In the genomic region with DNA sequence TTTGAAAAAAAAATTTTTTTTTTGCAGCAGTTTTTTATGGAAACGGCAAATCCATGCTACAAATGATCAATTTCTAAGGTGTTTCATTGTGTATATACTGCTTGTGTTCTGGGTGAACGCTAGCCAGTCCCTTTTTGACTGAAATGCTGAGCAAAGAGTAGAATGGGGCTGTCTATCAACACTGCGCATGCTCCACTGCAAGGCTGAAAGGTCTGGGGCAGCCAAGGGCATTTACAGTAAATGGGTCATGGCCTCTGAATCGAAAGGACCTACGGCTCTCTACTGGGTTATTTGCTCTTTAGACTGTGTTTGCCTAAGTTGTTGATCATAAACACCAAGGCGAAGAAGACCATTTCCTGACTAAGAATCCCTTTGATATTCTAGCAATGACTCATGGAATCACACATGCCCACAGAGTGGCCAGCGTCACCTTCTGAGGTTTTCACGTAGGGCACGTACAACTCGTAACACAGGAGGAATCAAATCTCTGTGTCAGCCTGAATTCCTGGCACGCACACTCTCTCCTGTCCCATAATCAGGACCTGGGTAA, we compare ENCODE assay signal across 27 mouse cellular contexts.
DNase-seq lines count a peak whose midpoint lies in the region; TF ChIP-seq lines count a peak whose summit lies in the region.
"Had no signal": no experiment of that assay in that cellular context is flagged by ENCODE, and none has a peak within 500 bp of the region (broad histone marks: within the 10 kb centered on the region; RNA-seq: fewer than 3 reads in every experiment).

No protein-coding gene starts in this region.

- no peak overlapping the region for H3K4me3 ChIP-seq in myocyte
- H3K4me3 ChIP-seq: embryonic facial prominence, embryonic 10.5 days; embryonic facial prominence, embryonic 15.5 days; forebrain, embryonic 13.5 days; hindbrain, embryonic 10.5 days; hindbrain, embryonic 15.5 days; kidney, embryonic 15.5 days; layer of hippocampus, adult 2 months; midbrain, embryonic 13.5 days; neural tube, embryonic 15.5 days had no signal

- TF ChIP-seq POLR2A in myocyte (IDR thresholded peaks at IDR 0.05; ENCODE audit: insufficient read length, low read depth) = no peak

- no peaks in the 10 kb centered on the region for H3K79me2 ChIP-seq in myocyte (ENCODE audit: control insufficient read depth, insufficient read depth)

- DNase-seq in adrenal gland, adult 8-10 months = peak; percentile 15
- no peak for DNase-seq in adrenal gland, adult 18-20 months (ENCODE audit: low spot score in 2 of 2)
- peak; percentile 31 for DNase-seq in 416B (ENCODE audit: low read depth)
- DNase-seq in adrenal gland, postnatal 36 days = peak; percentile 11 to 56
- DNase-seq in ovary, postnatal 36 days (ENCODE audit: low spot score) = no peak
- DNase-seq in left cerebral cortex, adult 18-20 months (ENCODE audit: low spot score in 2 of 2) = no peak
- DNase-seq: cerebellum, adult 11-12 months; cerebellum, adult 9-11 months; gastrocnemius, postnatal 10 days; heart, postnatal 14 days; kidney, adult 18-20 months; kidney, postnatal 25 days; left cerebral cortex, postnatal 4 days; lung, adult 2 months; lung, postnatal 10 days; spleen, adult 18-20 months; thymus, postnatal 25 days had no signal

- no peaks in the 10 kb centered on the region for H3K27me3 ChIP-seq in myocyte (ENCODE audit: control insufficient read depth, insufficient read depth, insufficient read length)
- H3K27me3 ChIP-seq: embryonic facial prominence, embryonic 15.5 days; forebrain, embryonic 13.5 days; hindbrain, embryonic 15.5 days; kidney, embryonic 15.5 days; midbrain, embryonic 13.5 days; neural tube, embryonic 15.5 days had no signal

- peak overlapping the region; percentile 19 for H3K4me2 ChIP-seq in myocyte (ENCODE audit: low read depth)
- H3K4me2 ChIP-seq: embryonic facial prominence, embryonic 15.5 days; forebrain, embryonic 13.5 days; hindbrain, embryonic 15.5 days; kidney, embryonic 15.5 days; midbrain, embryonic 13.5 days; neural tube, embryonic 15.5 days had no signal

- no peak overlapping the region for H3ac ChIP-seq in myocyte (ENCODE audit: control insufficient read depth, insufficient read length)

- H3K36me3 ChIP-seq in myocyte (ENCODE audit: control insufficient read depth, insufficient read depth) = no peaks in the 10 kb centered on the region
- H3K36me3 ChIP-seq: embryonic facial prominence, embryonic 10.5 days; embryonic facial prominence, embryonic 15.5 days; hindbrain, embryonic 10.5 days; hindbrain, embryonic 15.5 days; kidney, embryonic 15.5 days; midbrain, embryonic 13.5 days; neural tube, embryonic 15.5 days had no signal

TF ChIP-seq in myocyte, 11 proteins besides CTCF, POLR2A, EP300 and RAD21:
- TF ChIP-seq REST (IDR thresholded peaks at IDR 0.05; ENCODE audit: insufficient read depth, insufficient read length) (no peak), MYOG (IDR thresholded peaks at IDR 0.05; ENCODE audit: control insufficient read depth in 1 of 3, insufficient read depth in 1 of 3, insufficient read length in 2 of 3, low read depth in 2 of 3) (no peak), CEBPB (IDR thresholded peaks at IDR 0.05; ENCODE audit: insufficient read depth, poor library complexity, severe bottlenecking) (no peak), E2F4 (IDR thresholded peaks at IDR 0.05; ENCODE audit: insufficient read depth) (no peak), MYOD1 (IDR thresholded peaks at IDR 0.05; ENCODE audit: control insufficient read depth in 1 of 3, insufficient read length in 2 of 3, low read depth in 2 of 3) (no peak), POLR2AphosphoS2 (IDR thresholded peaks at IDR 0.05; ENCODE audit: insufficient read length, low read depth) (no peak), MAX (IDR thresholded peaks at IDR 0.05; ENCODE audit: low read depth) (no peak), TCF12 (IDR thresholded peaks at IDR 0.05; ENCODE audit: insufficient read depth, poor library complexity, severe bottlenecking) (no peak), SRF (IDR thresholded peaks at IDR 0.05; ENCODE audit: control insufficient read depth, insufficient read length, low read depth) (no peak), TCF3 (IDR thresholded peaks at IDR 0.05; ENCODE audit: insufficient read length, low read depth) (no peak), USF1 (IDR thresholded peaks at IDR 0.05; ENCODE audit: low read depth) (no peak)

Comparison
In these comparisons a context has a peak if more than half of its experiments do, and no peak if none do; other contexts are left out.
1. DNase-seq: peak in adrenal gland, adult 8-10 months (single experiment), 416B (single experiment) and adrenal gland, postnatal 36 days (2 of 2); none in adrenal gland, adult 18-20 months (0 of 2), ovary, postnatal 36 days (single experiment) and left cerebral cortex, adult 18-20 months (0 of 2).